Mouse (Mus musculus) liver, postnatal 0 days (tissue): ENCODE data around the gene Bcl10.

Experiments
- CTCF ChIP-seq: sonication (generic); IDR thresholded peaks from 2 replicates; pipeline ENCODE4 v1.5.1; 2016; ENCODE audit warnings: antibody characterized with exemption, low read depth
- EP300 ChIP-seq: IDR thresholded peaks from 2 replicates; pipeline ENCODE4 v1.6.1; 2016; ENCODE audit warnings: antibody characterized with exemption, low read depth, mild to moderate bottlenecking

DNA sequence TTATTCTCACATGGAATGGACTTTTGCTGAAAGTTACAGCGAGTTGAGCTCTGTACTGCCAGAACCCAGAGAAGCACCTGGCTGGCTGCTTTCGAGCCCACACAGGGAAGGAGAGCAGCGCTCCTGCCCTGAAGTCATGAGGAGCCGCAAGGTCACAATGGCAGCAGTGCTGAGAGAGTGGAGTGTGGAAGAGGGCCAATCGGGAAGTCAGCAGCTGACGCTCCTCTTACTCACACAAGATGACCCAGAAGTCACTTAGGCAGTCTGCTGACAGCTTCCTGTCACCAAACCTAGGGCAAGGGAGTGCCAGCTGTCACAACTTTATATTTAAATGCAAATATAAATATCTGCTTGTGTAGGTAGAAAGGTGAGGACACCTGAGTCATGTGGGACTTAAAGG lies 9.3 kb upstream of the Bcl10 start:
- TF ChIP-seq CTCF: no peak
- no peak for TF ChIP-seq EP300
